ENCODE assay signal across 8 mouse cellular contexts in genomic region chr9:32344051-32344450, GRCm38 (mm10). TPM values are rescaled to one million over a fixed set of nuclear protein-coding genes. Genes with fewer than 3 reads are reported as not detected.
DNase-seq lines count a peak whose midpoint lies in the region; ATAC-seq and TF ChIP-seq lines count a peak whose summit lies in the region.

TSS of gene Kcnj5 (minus strand) at chr9:32344350.

- peak within 1 kb of the TSS; percentile 78 for H3K4me2 ChIP-seq in heart, embryonic 12.5 days
- H3K4me2 ChIP-seq in limb, embryonic 14.5 days (replicated peaks; ENCODE audit: low read depth, low read length, severe bottlenecking): peak within 1 kb of the TSS; percentile 46

- H3K27me3 ChIP-seq in megakaryocyte, embryonic 14.5 days (replicated peaks): peaks cover 53% of the 10 kb centered on the region
- H3K27me3 ChIP-seq in heart, embryonic 12.5 days (replicated peaks): peaks cover 24% of the 10 kb centered on the region
- H3K27me3 ChIP-seq in limb, embryonic 14.5 days (ENCODE audit: control insufficient read depth, insufficient read depth, low read length): peaks cover 43% of the 10 kb centered on the region

- peak within 1 kb of the TSS; percentile 93 for H3K27ac ChIP-seq in heart, embryonic 12.5 days (ENCODE audit: poor library complexity, severe bottlenecking)
- no peak within 1 kb of the TSS for H3K27ac ChIP-seq in limb, embryonic 14.5 days (replicated peaks; ENCODE audit: low read depth, low read length)

- peak within 1 kb of the TSS; percentile 85 for H3K9ac ChIP-seq in heart, embryonic 12.5 days
- no peak within 1 kb of the TSS for H3K9ac ChIP-seq in limb, embryonic 14.5 days (ENCODE audit: low read depth, low read length, severe bottlenecking)

- DNase-seq in limb, embryonic 14.5 days (ENCODE audit: low spot score): no peak
- DNase-seq in retina, embryonic 14.5 days (ENCODE audit: low spot score): peak; percentile 51
- DNase-seq in left cerebral cortex, adult 8-10 months (ENCODE audit: low spot score in 2 of 2): no peak
- no peak for DNase-seq in adipocyte (ENCODE audit: low spot score)
- DNase-seq in spleen, adult 12 weeks (ENCODE audit: low spot score): no peak

- 2% methylated on average over 19 of the region's 20 CpGs for WGBS in heart, embryonic 12.5 days
- WGBS in limb, embryonic 14.5 days: under 1% methylated on average over 18 of the region's 20 CpGs

- no peaks in the 10 kb centered on the region for H3K9me3 ChIP-seq in megakaryocyte, embryonic 14.5 days
- H3K9me3 ChIP-seq in heart, embryonic 12.5 days (replicated peaks): no peaks in the 10 kb centered on the region
- H3K9me3 ChIP-seq in limb, embryonic 14.5 days (ENCODE audit: control insufficient read depth, low read length): no peaks in the 10 kb centered on the region

- no peaks in the 10 kb centered on the region for H3K36me3 ChIP-seq in megakaryocyte, embryonic 14.5 days (replicated peaks; ENCODE audit: low read length)
- H3K36me3 ChIP-seq in heart, embryonic 12.5 days: no peaks in the 10 kb centered on the region
- no peaks in the 10 kb centered on the region for H3K36me3 ChIP-seq in limb, embryonic 14.5 days (ENCODE audit: control insufficient read depth, insufficient read depth, low read length)

- H3K4me1 ChIP-seq in megakaryocyte, embryonic 14.5 days: peaks cover 84% of the 10 kb centered on the region
- peaks cover 35% of the 10 kb centered on the region for H3K4me1 ChIP-seq in heart, embryonic 12.5 days (replicated peaks)
- peaks cover 16% of the 10 kb centered on the region for H3K4me1 ChIP-seq in limb, embryonic 14.5 days (ENCODE audit: control insufficient read depth, insufficient read depth, low read length)

- peak within 1 kb of the TSS; percentile 84 for H3K4me3 ChIP-seq in megakaryocyte, embryonic 14.5 days (replicated peaks)
- H3K4me3 ChIP-seq in heart, embryonic 12.5 days: peak within 1 kb of the TSS; percentile 65
- H3K4me3 ChIP-seq in limb, embryonic 14.5 days (replicated peaks; ENCODE audit: low read length): peak within 1 kb of the TSS; percentile 28

- ATAC-seq in megakaryocyte, adult 5-6 weeks (ENCODE audit: poor library complexity, severe bottlenecking): no peak
- peak; percentile 80 for ATAC-seq in heart, embryonic 12.5 days (ENCODE audit: insufficient number of reproducible peaks, low FRiP score)
- ATAC-seq in limb, embryonic 14.5 days (ENCODE audit: low FRiP score, low read depth): no peak

- TF ChIP-seq POLR2A in limb, embryonic 14.5 days (IDR thresholded peaks at IDR 0.05; ENCODE audit: borderline replicate concordance, extremely low read depth, insufficient read depth, insufficient read length): no peak

RNA-seq across cellular contexts. Expression of gene Kcnj5, which starts in this region (rescaled TPM):
- 4.0 TPM in 1 of 2 replicates, not detected in the other for polyA plus RNA-seq in megakaryocyte, embryonic 14.5 days (2012; ENCODE audit: insufficient read depth, low replicate concordance)
- not detected in 2 replicates for total RNA-seq in megakaryocyte, adult 5-6 weeks (2015)
- 0.07 TPM in 1 of 2 replicates, not detected in the other for total RNA-seq in megakaryocyte, adult 5-6 weeks (2017)
- 24.8 and 29.4 TPM in 2 replicates for polyA plus RNA-seq in heart, embryonic 12.5 days (2016; fragmentation: Nextera tagmentation; extraction: Ambion mirVana)
- 0.04 and 0.06 TPM in 2 replicates for polyA plus RNA-seq in limb, embryonic 14.5 days (2012; rRNA removed)
- polyA plus RNA-seq in limb, embryonic 14.5 days (2014; fragmentation: Nextera tagmentation; extraction: Ambion mirVana): not detected in 2 replicates
- total RNA-seq in left cerebral cortex, adult 8-10 months (2022): 1 to 10 TPM in 2 of 4 experiments, under 1 TPM in 2; 0.75 to 1.1 (median 0.96) TPM

Comparison
In these comparisons a context has a peak if more than half of its experiments do, and no peak if none do; other contexts are left out.
1. H3K4me3 ChIP-seq: peak in every context shown above with its lines; median percentile 84 in megakaryocyte, embryonic 14.5 days; 65 in heart, embryonic 12.5 days; 28 in limb, embryonic 14.5 days.